In genomic region chr3:122199600-122199999, GRCm38 (mm10) we compare ENCODE assay signal across 12 mouse cellular contexts. TPM values are rescaled to one million over a fixed set of nuclear protein-coding genes. Genes with fewer than 3 reads are reported as not detected.
DNase-seq lines count a peak whose midpoint lies in the region; ATAC-seq and TF ChIP-seq lines count a peak whose summit lies in the region.
"Had no signal": no experiment of that assay in that cellular context is flagged by ENCODE, and none has a peak within 500 bp of the region (broad histone marks: within the 10 kb centered on the region; RNA-seq: fewer than 3 reads in every experiment).

No protein-coding gene starts in this region.

- 67% methylated on average over 4 of the region's 4 CpGs for WGBS in embryonic facial prominence, embryonic 14.5 days
- WGBS in embryonic facial prominence, embryonic 10.5 days = 76% methylated on average over 4 of the region's 4 CpGs
- WGBS in kidney, postnatal 0 days = 81% methylated on average over 4 of the region's 4 CpGs
- 78% methylated on average over 4 of the region's 4 CpGs for WGBS in stomach, embryonic 14.5 days
- WGBS in stomach, postnatal 0 days = 71% methylated on average over 4 of the region's 4 CpGs
- WGBS in stomach, embryonic 16.5 days = 80% methylated on average over 4 of the region's 4 CpGs

- TF ChIP-seq CTCF in kidney, postnatal 0 days (IDR thresholded peaks at IDR 0.05; ENCODE audit: low read depth) = no peak
- TF ChIP-seq CTCF in stomach, postnatal 0 days (IDR thresholded peaks at IDR 0.05; ENCODE audit: low read depth) = no peak

- no peak overlapping the region for H3K4me2 ChIP-seq in embryonic facial prominence, embryonic 14.5 days (ENCODE audit: low read depth, low read length)
- H3K4me2 ChIP-seq in kidney, postnatal 0 days (ENCODE audit: low read length) = no peak overlapping the region
- no peak overlapping the region for H3K4me2 ChIP-seq in stomach, embryonic 14.5 days (replicated peaks; ENCODE audit: low read depth, low read length)
- no peak overlapping the region for H3K4me2 ChIP-seq in stomach, postnatal 0 days (replicated peaks; ENCODE audit: low read depth)
- H3K4me2 ChIP-seq in stomach, embryonic 16.5 days (ENCODE audit: low read depth, low read length) = no peak overlapping the region
- H3K4me2 ChIP-seq: hindbrain, embryonic 15.5 days; midbrain, embryonic 15.5 days had no signal

- peak; percentile 18 for DNase-seq in embryonic facial prominence, embryonic 14.5 days (ENCODE audit: low spot score)
- no peak for DNase-seq in embryonic facial prominence, embryonic 10.5 days (ENCODE audit: low spot score)
- no peak for DNase-seq in kidney, postnatal 0 days (ENCODE audit: low spot score)
- DNase-seq in kidney, adult 8-10 months = no peak
- no peak for DNase-seq in stomach, postnatal 0 days (ENCODE audit: low spot score)
- no peak for DNase-seq in layer of hippocampus, adult 9-10 months (ENCODE audit: low spot score)
- DNase-seq: adrenal gland, adult 8-10 months; right cerebral cortex, postnatal 4 days had no signal

- no peak for ATAC-seq in embryonic facial prominence, embryonic 14.5 days (ENCODE audit: low read depth)
- ATAC-seq in kidney, postnatal 0 days (replicated peaks; ENCODE audit: low FRiP score, low read depth) = no peak
- no peak for ATAC-seq in stomach, embryonic 14.5 days (ENCODE audit: insufficient number of reproducible peaks, insufficient read depth, low FRiP score, low read depth)
- ATAC-seq in stomach, postnatal 0 days (ENCODE audit: low FRiP score, low TSS enrichment) = no peak
- no peak for ATAC-seq in stomach, embryonic 16.5 days (ENCODE audit: insufficient read depth, low FRiP score)
- ATAC-seq: midbrain, embryonic 15.5 days had no signal

- no peak overlapping the region for H3K4me3 ChIP-seq in embryonic facial prominence, embryonic 14.5 days (ENCODE audit: low read depth, low read length)
- no peak overlapping the region for H3K4me3 ChIP-seq in embryonic facial prominence, embryonic 10.5 days
- H3K4me3 ChIP-seq in kidney, postnatal 0 days (replicated peaks; ENCODE audit: low read depth, low read length) = no peak overlapping the region
- no peak overlapping the region for H3K4me3 ChIP-seq in stomach, embryonic 14.5 days (ENCODE audit: low read depth, low read length)
- H3K4me3 ChIP-seq in stomach, postnatal 0 days (ENCODE audit: low read depth, low read length) = no peak overlapping the region
- no peak overlapping the region for H3K4me3 ChIP-seq in stomach, embryonic 16.5 days (replicated peaks; ENCODE audit: low read length)
- H3K4me3 ChIP-seq: hindbrain, embryonic 15.5 days; midbrain, embryonic 15.5 days had no signal

- no peak overlapping the region for H3K9ac ChIP-seq in embryonic facial prominence, embryonic 14.5 days (ENCODE audit: low read depth, low read length)
- no peak overlapping the region for H3K9ac ChIP-seq in kidney, postnatal 0 days (ENCODE audit: low read depth, low read length)
- H3K9ac ChIP-seq in stomach, embryonic 14.5 days (replicated peaks; ENCODE audit: low read depth, low read length) = no peak overlapping the region
- H3K9ac ChIP-seq in stomach, postnatal 0 days (ENCODE audit: low read length) = no peak overlapping the region
- H3K9ac ChIP-seq in stomach, embryonic 16.5 days (ENCODE audit: low read length) = no peak overlapping the region
- H3K9ac ChIP-seq: hindbrain, embryonic 15.5 days; midbrain, embryonic 15.5 days had no signal

- TF ChIP-seq EP300 in stomach, postnatal 0 days (optimal IDR thresholded peaks at IDR 0.05) = no peak

- no peaks in the 10 kb centered on the region for H3K27me3 ChIP-seq in embryonic facial prominence, embryonic 14.5 days (replicated peaks; ENCODE audit: control insufficient read depth, insufficient read depth, low read length)
- H3K27me3 ChIP-seq in embryonic facial prominence, embryonic 10.5 days (replicated peaks; ENCODE audit: low read depth, poor library complexity, severe bottlenecking) = no peaks in the 10 kb centered on the region
- H3K27me3 ChIP-seq in kidney, postnatal 0 days (ENCODE audit: insufficient read depth, low read length) = no peaks in the 10 kb centered on the region
- H3K27me3 ChIP-seq in stomach, embryonic 14.5 days (ENCODE audit: control insufficient read depth, insufficient read depth, low read length) = no peaks in the 10 kb centered on the region
- no peaks in the 10 kb centered on the region for H3K27me3 ChIP-seq in stomach, postnatal 0 days (ENCODE audit: control insufficient read depth, insufficient read depth, low read length)
- H3K27me3 ChIP-seq in stomach, embryonic 16.5 days (ENCODE audit: control insufficient read depth, insufficient read depth, low read length) = no peaks in the 10 kb centered on the region
- H3K27me3 ChIP-seq: hindbrain, embryonic 15.5 days; midbrain, embryonic 15.5 days had no signal

- no peaks in the 10 kb centered on the region for H3K9me3 ChIP-seq in embryonic facial prominence, embryonic 14.5 days (ENCODE audit: control insufficient read depth, low read length)
- H3K9me3 ChIP-seq in embryonic facial prominence, embryonic 10.5 days = no peaks in the 10 kb centered on the region
- no peaks in the 10 kb centered on the region for H3K9me3 ChIP-seq in kidney, postnatal 0 days (replicated peaks; ENCODE audit: low read length)
- H3K9me3 ChIP-seq in stomach, embryonic 14.5 days (ENCODE audit: control insufficient read depth, low read depth, low read length) = no peaks in the 10 kb centered on the region
- H3K9me3 ChIP-seq in stomach, postnatal 0 days (ENCODE audit: control insufficient read depth, low read length) = no peaks in the 10 kb centered on the region
- H3K9me3 ChIP-seq in stomach, embryonic 16.5 days (replicated peaks; ENCODE audit: control insufficient read depth, low read length) = no peaks in the 10 kb centered on the region
- H3K9me3 ChIP-seq: hindbrain, embryonic 15.5 days; midbrain, embryonic 15.5 days had no signal

- H3K27ac ChIP-seq in embryonic facial prominence, embryonic 14.5 days (replicated peaks; ENCODE audit: low read depth, low read length) = no peak overlapping the region
- no peak overlapping the region for H3K27ac ChIP-seq in embryonic facial prominence, embryonic 10.5 days (replicated peaks)
- 0 out of 2 replicates have a peak overlapping the region, but pooled peaks have one; percentile 1 for H3K27ac ChIP-seq in kidney, postnatal 0 days
- peak overlapping the region; percentile 52 for H3K27ac ChIP-seq in stomach, embryonic 14.5 days (ENCODE audit: low read length)
- no peak overlapping the region; the same call in 1 of the 2 replicates for H3K27ac ChIP-seq in stomach, postnatal 0 days (replicated peaks)
- peak overlapping the region; percentile 79 for H3K27ac ChIP-seq in stomach, embryonic 16.5 days (ENCODE audit: low read length)
- H3K27ac ChIP-seq: hindbrain, embryonic 15.5 days; midbrain, embryonic 15.5 days had no signal

- H3K4me1 ChIP-seq in embryonic facial prominence, embryonic 14.5 days (ENCODE audit: control insufficient read depth, insufficient read depth, low read length) = peaks cover 8% of the 10 kb centered on the region; the same call in 1 of the 2 replicates
- H3K4me1 ChIP-seq in embryonic facial prominence, embryonic 10.5 days = peaks cover 16% of the 10 kb centered on the region
- H3K4me1 ChIP-seq in kidney, postnatal 0 days (replicated peaks; ENCODE audit: insufficient read depth, low read length) = no peaks in the 10 kb centered on the region
- peaks cover 10% of the 10 kb centered on the region; the same call in 1 of the 2 replicates for H3K4me1 ChIP-seq in stomach, embryonic 14.5 days (ENCODE audit: control insufficient read depth, insufficient read depth, low read length)
- H3K4me1 ChIP-seq in stomach, postnatal 0 days (replicated peaks; ENCODE audit: control insufficient read depth, insufficient read depth) = no peaks in the 10 kb centered on the region; the same call in 1 of the 2 replicates
- peaks cover 23% of the 10 kb centered on the region for H3K4me1 ChIP-seq in stomach, embryonic 16.5 days (ENCODE audit: control insufficient read depth, insufficient read depth, low read length)

- H3K36me3 ChIP-seq in embryonic facial prominence, embryonic 14.5 days (ENCODE audit: control insufficient read depth, insufficient read depth, low read length) = no peaks in the 10 kb centered on the region
- no peaks in the 10 kb centered on the region for H3K36me3 ChIP-seq in embryonic facial prominence, embryonic 10.5 days (replicated peaks)
- H3K36me3 ChIP-seq in kidney, postnatal 0 days (ENCODE audit: insufficient read depth, low read length) = no peaks in the 10 kb centered on the region
- no peaks in the 10 kb centered on the region for H3K36me3 ChIP-seq in stomach, embryonic 14.5 days (ENCODE audit: control insufficient read depth, insufficient read depth, low read length)
- no peaks in the 10 kb centered on the region for H3K36me3 ChIP-seq in stomach, postnatal 0 days (ENCODE audit: control insufficient read depth, insufficient read depth, low read length)
- no peaks in the 10 kb centered on the region for H3K36me3 ChIP-seq in stomach, embryonic 16.5 days (ENCODE audit: control insufficient read depth, insufficient read depth, low read length)
- H3K36me3 ChIP-seq: hindbrain, embryonic 15.5 days; midbrain, embryonic 15.5 days had no signal

RNA-seq across cellular contexts. Expression of gene Gclm, which starts 45.8 kb away (rescaled TPM):
- 62.0 and 76.0 TPM in 2 replicates for polyA plus RNA-seq in embryonic facial prominence, embryonic 14.5 days (2014; fragmentation: Nextera tagmentation; extraction: Ambion mirVana)
- polyA plus RNA-seq in embryonic facial prominence, embryonic 10.5 days (2016; fragmentation: Nextera tagmentation; extraction: Ambion mirVana) = 36.9 and 39.9 TPM in 2 replicates
- polyA plus RNA-seq in kidney, postnatal 0 days (2015; fragmentation: Nextera tagmentation; extraction: Ambion mirVana) = 238 and 242 TPM in 2 replicates
- 60.5 and 66.8 TPM in 2 replicates for polyA plus RNA-seq in stomach, embryonic 14.5 days (2014; fragmentation: Nextera tagmentation; extraction: Ambion mirVana)
- 148 and 155 TPM in 2 replicates for polyA plus RNA-seq in stomach, postnatal 0 days (2015; fragmentation: Nextera tagmentation; extraction: Ambion mirVana)
- polyA plus RNA-seq in stomach, embryonic 16.5 days (2015; fragmentation: Nextera tagmentation; extraction: Ambion mirVana) = 60.8 and 69.5 TPM in 2 replicates

Comparison
In these comparisons a context has a peak if more than half of its experiments do, and no peak if none do; other contexts are left out.
1. H3K27ac ChIP-seq: peak in kidney, postnatal 0 days (single experiment), stomach, embryonic 14.5 days (single experiment) and stomach, embryonic 16.5 days (single experiment); none in embryonic facial prominence, embryonic 14.5 days (single experiment), embryonic facial prominence, embryonic 10.5 days (single experiment) and stomach, postnatal 0 days (single experiment).